Mouse (Mus musculus): Measurements from ENCODE around the gene Setd3. TPM values are rescaled to one million over a fixed set of nuclear protein-coding genes. Genes with fewer than 3 reads are reported as not detected.

Gene Setd3
- polyA plus RNA-seq, 1 experiment from 2014 or later = 62.4 TPM

- no peaks in the 10 kb centered on the region for H3K36me3 ChIP-seq (ENCODE audit: control insufficient read depth, insufficient read depth, low read length)
- H3K27me3 ChIP-seq (ENCODE audit: control insufficient read depth, insufficient read depth, low read length) = 0 out of 2 replicates have a peak, but pooled peaks cover 2% of the 10 kb centered on the region
- H3K27ac ChIP-seq (ENCODE audit: low read depth, low read length) = no peak overlapping the region
- H3K4me3 ChIP-seq (ENCODE audit: low read depth, low read length) = no peak overlapping the region
- no peak overlapping the region for H3K4me2 ChIP-seq
- peaks cover 14% of the 10 kb centered on the region; the same call in 1 of the 2 replicates for H3K4me1 ChIP-seq (ENCODE audit: control insufficient read depth, insufficient read depth, low read length)
- no peak for ATAC-seq (replicated peaks; ENCODE audit: insufficient number of reproducible peaks, low FRiP score, low TSS enrichment)
- 78% methylated on average over 13 of the region's 13 CpGs for WGBS (ENCODE audit: insufficient replicate concordance)
- no peak overlapping the region for H3K9ac ChIP-seq (ENCODE audit: low read depth, low read length)
- no peaks in the 10 kb centered on the region for H3K9me3 ChIP-seq (replicated peaks; ENCODE audit: control insufficient read depth, low read length)
These were observed 111.2 kb downstream of the Setd3 start for GRCm38 (mm10) chr12:108067811-108068375.

GRCm38 (mm10) chr12:108067231-108067630 is 111.9 kb downstream of the Setd3 start:
- Histone ChIP-seq H3K4me2 (no peak overlapping the region), H3K4me1 (ENCODE audit: control insufficient read depth, insufficient read depth, low read length) (peaks cover 14% of the 10 kb centered on the region; the same call in 1 of the 2 replicates), H3K9me3 (replicated peaks; ENCODE audit: control insufficient read depth, low read length) (no peaks in the 10 kb centered on the region), H3K27me3 (ENCODE audit: control insufficient read depth, insufficient read depth, low read length) (0 out of 2 replicates have a peak, but pooled peaks cover 2% of the 10 kb centered on the region), H3K36me3 (ENCODE audit: control insufficient read depth, insufficient read depth, low read length) (no peaks in the 10 kb centered on the region), H3K9ac (ENCODE audit: low read depth, low read length) (no peak overlapping the region), H3K4me3 (ENCODE audit: low read depth, low read length) (no peak overlapping the region), H3K27ac (ENCODE audit: low read depth, low read length) (no peak overlapping the region)
- WGBS (ENCODE audit: insufficient replicate concordance) = 80% methylated on average over 3 of the region's 3 CpGs
- no peak for ATAC-seq (replicated peaks; ENCODE audit: insufficient number of reproducible peaks, low FRiP score, low TSS enrichment)

- Histone ChIP-seq H3K4me1 (ENCODE audit: control insufficient read depth, insufficient read depth, low read length) (peaks cover 8% of the 10 kb centered on the region; the same call in 1 of the 2 replicates), H3K36me3 (ENCODE audit: control insufficient read depth, insufficient read depth, low read length) (no peaks in the 10 kb centered on the region), H3K4me2 (no peak overlapping the region), H3K9me3 (replicated peaks; ENCODE audit: control insufficient read depth, low read length) (no peaks in the 10 kb centered on the region), H3K27ac (ENCODE audit: low read depth, low read length) (no peak overlapping the region), H3K27me3 (ENCODE audit: control insufficient read depth, insufficient read depth, low read length) (0 out of 2 replicates have a peak, but pooled peaks cover 2% of the 10 kb centered on the region), H3K9ac (ENCODE audit: low read depth, low read length) (no peak overlapping the region), H3K4me3 (ENCODE audit: low read depth, low read length) (no peak overlapping the region)
- ATAC-seq (replicated peaks; ENCODE audit: insufficient number of reproducible peaks, low FRiP score, low TSS enrichment) = no peak
- 54% methylated on average over 9 of the region's 9 CpGs for WGBS (ENCODE audit: insufficient replicate concordance)
These were observed 114.6 kb downstream of the Setd3 start for GRCm38 (mm10) chr12:108064396-108064998.

- H3K4me1 ChIP-seq (ENCODE audit: control insufficient read depth, insufficient read depth, low read length) = peaks cover 8% of the 10 kb centered on the region; the same call in 1 of the 2 replicates
- ATAC-seq (replicated peaks; ENCODE audit: insufficient number of reproducible peaks, low FRiP score, low TSS enrichment) = no peak
- H3K4me3 ChIP-seq (ENCODE audit: low read depth, low read length) = no peak overlapping the region
- 26% methylated on average over 6 of the region's 6 CpGs for WGBS (ENCODE audit: insufficient replicate concordance)
- H3K4me2 ChIP-seq = no peak overlapping the region
- H3K27me3 ChIP-seq (ENCODE audit: control insufficient read depth, insufficient read depth, low read length) = 0 out of 2 replicates have a peak, but pooled peaks cover 2% of the 10 kb centered on the region
- no peaks in the 10 kb centered on the region for H3K36me3 ChIP-seq (ENCODE audit: control insufficient read depth, insufficient read depth, low read length)
- H3K27ac ChIP-seq (ENCODE audit: low read depth, low read length) = no peak overlapping the region
- no peaks in the 10 kb centered on the region for H3K9me3 ChIP-seq (replicated peaks; ENCODE audit: control insufficient read depth, low read length)
- no peak overlapping the region for H3K9ac ChIP-seq (ENCODE audit: low read depth, low read length)
These were observed 115.1 kb downstream of the Setd3 start for GRCm38 (mm10) chr12:108063986-108064385.

GRCm38 (mm10) chr12:108062137-108062536 is 117.0 kb downstream of the Setd3 start:
- Histone ChIP-seq H3K4me3 (ENCODE audit: low read depth, low read length) (no peak overlapping the region), H3K4me2 (no peak overlapping the region), H3K27me3 (ENCODE audit: control insufficient read depth, insufficient read depth, low read length) (no peaks in the 10 kb centered on the region), H3K9me3 (replicated peaks; ENCODE audit: control insufficient read depth, low read length) (no peaks in the 10 kb centered on the region), H3K4me1 (ENCODE audit: control insufficient read depth, insufficient read depth, low read length) (peaks cover 8% of the 10 kb centered on the region; the same call in 1 of the 2 replicates), H3K9ac (ENCODE audit: low read depth, low read length) (no peak overlapping the region), H3K36me3 (ENCODE audit: control insufficient read depth, insufficient read depth, low read length) (no peaks in the 10 kb centered on the region), H3K27ac (ENCODE audit: low read depth, low read length) (no peak overlapping the region)
- no peak for ATAC-seq (replicated peaks; ENCODE audit: insufficient number of reproducible peaks, low FRiP score, low TSS enrichment)
- WGBS (ENCODE audit: insufficient replicate concordance) = 64% methylated on average over 5 of the region's 5 CpGs

- ATAC-seq (replicated peaks; ENCODE audit: insufficient number of reproducible peaks, low FRiP score, low TSS enrichment) = no peak
- Histone ChIP-seq H3K36me3 (ENCODE audit: control insufficient read depth, insufficient read depth, low read length) (no peaks in the 10 kb centered on the region), H3K27ac (ENCODE audit: low read depth, low read length) (no peak overlapping the region), H3K9me3 (replicated peaks; ENCODE audit: control insufficient read depth, low read length) (no peaks in the 10 kb centered on the region), H3K27me3 (ENCODE audit: control insufficient read depth, insufficient read depth, low read length) (no peaks in the 10 kb centered on the region), H3K4me1 (ENCODE audit: control insufficient read depth, insufficient read depth, low read length) (peaks cover 8% of the 10 kb centered on the region; the same call in 1 of the 2 replicates), H3K4me2 (no peak overlapping the region), H3K9ac (ENCODE audit: low read depth, low read length) (no peak overlapping the region), H3K4me3 (ENCODE audit: low read depth, low read length) (no peak overlapping the region)
- WGBS (ENCODE audit: insufficient replicate concordance) = 85% methylated on average over 7 of the region's 7 CpGs
These were observed 117.5 kb downstream of the Setd3 start for GRCm38 (mm10) chr12:108061661-108062060.

Other genes with a start within 250 kb of the Setd3 start
- gene Bcl11b, start 175.7 kb downstream of the Setd3 start, polyA plus RNA-seq (2014; fragmentation: Nextera tagmentation; extraction: Ambion mirVana) = 1.7 and 3.5 TPM in 2 replicates
- gene Ccnk, start 265 bp upstream of the Setd3 start, polyA plus RNA-seq (2014; fragmentation: Nextera tagmentation; extraction: Ambion mirVana) = 4.0 and 5.6 TPM in 2 replicates
- 6.3 and 7.8 TPM in 2 replicates for gene Ccdc85c, start 96.1 kb upstream of the Setd3 start, polyA plus RNA-seq (2014; fragmentation: Nextera tagmentation; extraction: Ambion mirVana)
- 0.28 and 0.29 TPM in 2 replicates for gene Hhipl1, start 127.0 kb upstream of the Setd3 start, polyA plus RNA-seq (2014; fragmentation: Nextera tagmentation; extraction: Ambion mirVana)
- gene Cyp46a1, start 155.1 kb upstream of the Setd3 start, polyA plus RNA-seq (2014; fragmentation: Nextera tagmentation; extraction: Ambion mirVana) = 4.3 and 5.5 TPM in 2 replicates
- 48.3 and 48.7 TPM in 2 replicates for gene Eml1, start 191.6 kb upstream of the Setd3 start, polyA plus RNA-seq (2014; fragmentation: Nextera tagmentation; extraction: Ambion mirVana)

All from heart, embryonic 11.5 days (tissue).